Mouse (Mus musculus): ENCODE results near the gene Slc2a6.

GRCm38 (mm10) chr2:27045979-27046770, 18.4 kb upstream of the Slc2a6 start:
- no peak for TF ChIP-seq CTCF (IDR thresholded peaks at IDR 0.05; ENCODE audit: low read depth, low read length)
- TF ChIP-seq POLR2A (IDR thresholded peaks at IDR 0.05; ENCODE audit: extremely low read depth, insufficient read depth, low read length) = no peak

All from liver, adult 2 months (tissue).